Mouse (Mus musculus) heart, postnatal 25 days (tissue): ENCODE results near the gene Fam219a. TPM values are rescaled to one million over a fixed set of nuclear protein-coding genes. Genes with fewer than 3 reads are reported as not detected.

ENCODE experiments used
- DNase-seq: peaks from one replicate; pipeline ENCODE4 v3.0.0; 2022; ENCODE audit warnings: low spot score
- intact Hi-C: fragments of 180-260 bp; cut with DNase I; formaldehyde crosslinking; loops from one replicate; pipeline ENCODE4 v1.15.1; 2025
- total RNA-seq, 2 experiments: library from RNA; stranded (reverse); gene quantifications; 2 replicates each; pipeline ENCODE4 v1.2.3; 2021

The Fam219a gene
- total RNA-seq = 10 to 100 TPM; 12.5 to 14.3 TPM

GRCm38 (mm10) chr4:41569411-41569885, at the start of gene Fam219a, which contains the start of gene Dnaic1:
Gene Fam219a (minus strand): TSS chr4:41569538.
Gene Dnaic1 (plus strand): TSS chr4:41569775.
- DNase-seq = peak; percentile 99
- intact Hi-C loops = loop anchor here (2.0 kb wide), 1 partner anchor 15 kb away; no protein-coding TSS in a partner anchor

- intact Hi-C loops = loop anchor here (2.0 kb wide), 3 partner anchors 37 to 93 kb away; no protein-coding TSS in a partner anchor
- DNase-seq = no peak
Measured at GRCm38 (mm10) chr4:41615661-41616599, 46.6 kb upstream of the Fam219a start.

- DNase-seq = peak; percentile 39
- intact Hi-C loops = loop anchor here (1.0 to 2.0 kb wide), 5 partner anchors 39 to 146 kb away; no protein-coding TSS in a partner anchor
Measured at GRCm38 (mm10) chr4:41614156-41614555, 44.8 kb upstream of the Fam219a start.

DNA sequence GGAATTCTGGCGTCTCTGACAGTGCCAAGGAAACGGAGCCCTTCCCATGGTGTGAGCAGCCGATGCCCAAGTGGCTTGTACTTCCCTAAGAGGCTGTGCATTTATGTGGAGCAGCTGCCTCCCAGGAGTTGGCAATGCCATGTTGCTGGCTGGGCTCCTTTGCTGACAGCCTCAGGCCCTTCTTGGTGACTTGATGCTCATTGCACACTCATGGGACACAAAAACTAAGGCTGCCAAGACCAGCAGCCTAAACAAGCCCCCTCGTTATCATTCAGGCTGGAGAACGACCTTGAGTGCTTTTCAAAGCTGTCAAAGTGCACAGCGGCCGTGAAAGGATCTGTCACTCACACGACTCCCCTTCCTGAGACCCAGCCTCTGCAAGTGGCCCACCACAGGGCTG, 42.8 kb upstream of the Fam219a start:
- intact Hi-C loops = no loop called here
- no peak for DNase-seq

GRCm38 (mm10) chr4:41610594-41610980, 41.2 kb upstream of the Fam219a start:
- intact Hi-C loops = no loop called here
- no peak for DNase-seq

DNA sequence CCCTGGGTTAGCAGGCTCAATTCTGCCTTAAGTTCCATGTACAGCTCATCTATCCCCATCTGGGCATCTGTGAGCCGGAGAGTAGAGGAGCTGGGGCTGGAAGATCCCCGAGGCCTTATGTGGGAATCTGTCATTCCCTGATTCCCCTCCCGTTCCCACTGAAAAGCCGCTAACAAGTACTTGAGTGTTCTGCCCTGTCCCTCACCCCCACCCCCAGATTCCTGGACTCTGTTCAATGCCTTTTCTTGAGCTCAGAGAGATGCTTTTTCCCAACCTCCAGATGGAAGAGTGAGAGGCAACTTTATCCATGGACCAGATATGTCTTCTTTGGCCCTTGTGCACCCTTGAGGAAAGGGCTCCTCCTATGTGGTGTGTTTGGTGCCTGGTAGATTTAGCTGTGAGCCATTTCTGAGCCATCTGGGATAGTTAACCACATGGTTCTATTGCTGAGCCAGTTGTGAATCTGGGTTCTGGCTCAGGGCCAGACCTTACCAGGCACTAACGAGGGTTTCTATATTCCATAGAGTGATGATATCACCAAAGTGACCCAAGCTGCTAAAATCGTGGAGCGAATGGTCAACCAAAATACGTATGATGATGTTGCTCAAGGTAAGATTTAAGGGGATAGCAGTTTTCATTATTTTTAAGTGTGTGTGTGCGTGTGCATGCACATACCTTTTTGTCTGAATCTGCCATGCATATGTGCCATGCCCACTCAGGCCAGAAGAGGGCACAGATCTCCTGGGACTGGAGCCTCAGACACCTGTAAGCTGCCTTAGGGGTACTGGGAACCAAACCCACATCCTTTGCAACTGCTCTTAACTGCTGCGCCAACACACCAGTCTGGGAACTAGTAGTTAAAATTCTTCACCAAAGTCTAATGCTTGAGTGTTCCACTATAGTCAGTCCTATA, 40.6 kb upstream of the Fam219a start:
- DNase-seq = no peak
- intact Hi-C loops = no loop called here

DNA sequence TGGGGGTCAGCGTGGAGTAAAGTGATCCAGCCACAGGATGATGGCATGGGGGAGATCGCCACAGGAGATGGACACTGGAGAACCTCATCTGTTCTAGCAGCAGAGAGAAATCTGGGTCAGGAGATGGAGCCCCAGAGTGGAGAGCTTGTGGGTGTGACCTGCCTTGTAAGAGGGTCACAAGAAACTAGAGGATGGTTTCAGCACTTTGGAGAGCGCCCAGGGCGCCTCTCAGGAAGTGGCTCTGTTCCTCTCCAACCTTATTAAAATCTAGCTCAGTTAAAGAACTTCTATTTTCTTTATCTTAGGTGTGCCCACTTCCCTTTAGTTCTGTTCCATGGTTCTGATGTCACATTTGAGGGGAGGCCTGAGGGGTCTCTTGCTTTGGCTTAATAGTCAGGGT, 37.4 kb upstream of the Fam219a start:
- DNase-seq = no peak
- intact Hi-C loops = no loop called here

DNA sequence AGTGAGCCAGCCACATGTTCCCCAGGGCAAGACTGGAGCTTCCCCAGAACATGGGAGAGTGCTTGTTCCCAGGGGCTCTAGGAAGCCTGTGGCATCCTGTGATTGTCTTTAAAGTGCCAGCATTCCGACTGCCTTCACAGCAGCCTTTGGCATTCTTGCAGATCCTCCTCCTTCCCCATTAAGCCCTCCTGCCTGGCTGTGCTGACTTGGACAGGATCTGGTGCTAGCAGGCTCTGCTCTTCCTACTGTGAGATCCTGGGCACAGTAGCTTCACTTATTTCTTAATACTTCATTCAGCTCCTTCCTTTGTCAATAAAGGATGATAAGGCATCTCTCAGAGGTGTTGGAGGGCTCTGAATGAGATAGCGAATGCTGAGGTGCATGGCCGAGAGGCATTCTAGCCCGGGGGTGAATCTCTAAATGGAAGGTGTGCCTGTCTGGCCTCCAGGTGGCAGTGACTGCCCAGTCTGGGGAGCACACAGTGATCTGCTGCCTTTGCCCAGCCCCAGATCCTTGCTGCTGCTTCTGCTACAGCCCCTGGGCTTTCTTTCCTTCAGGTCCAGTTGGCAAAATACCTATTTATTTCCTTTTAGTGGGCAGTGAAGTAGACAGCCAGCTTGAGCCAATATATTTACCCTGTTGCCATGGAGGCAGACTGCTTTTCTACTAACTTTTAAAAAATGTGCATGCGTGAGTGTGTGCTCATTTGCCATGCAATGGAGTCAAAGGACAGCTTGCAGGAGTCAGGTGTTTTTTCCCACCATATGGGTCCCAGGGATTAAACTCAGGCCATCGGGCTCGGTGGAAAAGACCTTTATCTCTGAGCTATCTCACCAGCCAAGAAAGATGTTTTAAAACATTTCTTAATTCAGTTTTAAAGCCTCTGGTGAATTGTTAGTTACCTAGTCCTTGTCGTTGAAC, 35.4 kb upstream of the Fam219a start:
- intact Hi-C loops = no loop called here
- no peak for DNase-seq

DNA sequence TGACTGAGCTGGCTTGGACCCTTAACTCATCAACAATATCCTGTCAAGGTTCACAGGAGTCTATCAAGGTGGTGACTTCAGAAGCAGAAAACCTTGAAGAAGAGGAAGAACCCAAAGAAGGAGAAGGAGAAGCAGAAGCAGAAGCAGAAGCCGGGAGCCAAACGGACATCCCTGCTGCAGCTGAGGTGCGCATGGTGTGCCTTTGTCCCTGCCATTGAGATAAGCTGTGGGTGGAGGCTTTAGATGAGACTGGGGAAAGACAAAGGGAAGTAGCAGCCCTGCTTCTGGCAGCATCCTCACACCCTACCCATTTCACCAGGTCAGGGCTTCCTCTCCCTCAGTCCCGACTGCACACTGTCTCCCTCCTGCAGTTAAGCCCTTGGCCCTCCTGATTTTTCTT, 33.5 kb upstream of the Fam219a start:
- DNase-seq = no peak
- intact Hi-C loops = no loop called here

DNA sequence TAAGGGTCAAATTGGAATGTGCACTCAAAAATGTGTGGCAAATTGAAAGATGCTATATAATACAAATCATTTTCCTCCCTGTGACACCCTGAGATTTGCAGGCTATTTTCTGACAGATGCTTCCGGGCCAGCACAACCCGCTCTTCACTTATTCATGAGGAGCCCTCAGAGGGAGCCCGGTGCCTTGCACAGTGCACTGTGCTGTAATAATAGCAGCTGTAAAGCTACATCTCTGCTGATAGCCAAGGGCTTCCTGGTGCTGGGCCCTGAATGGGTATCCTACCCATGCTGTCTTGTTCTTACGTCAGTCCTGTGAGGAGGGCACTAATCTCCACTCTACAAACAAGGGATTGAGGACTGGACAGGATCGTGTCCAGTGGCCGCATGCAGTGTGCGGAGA, 14.0 kb upstream of the Fam219a start:
- no peak for DNase-seq
- intact Hi-C loops = no loop called here

DNA sequence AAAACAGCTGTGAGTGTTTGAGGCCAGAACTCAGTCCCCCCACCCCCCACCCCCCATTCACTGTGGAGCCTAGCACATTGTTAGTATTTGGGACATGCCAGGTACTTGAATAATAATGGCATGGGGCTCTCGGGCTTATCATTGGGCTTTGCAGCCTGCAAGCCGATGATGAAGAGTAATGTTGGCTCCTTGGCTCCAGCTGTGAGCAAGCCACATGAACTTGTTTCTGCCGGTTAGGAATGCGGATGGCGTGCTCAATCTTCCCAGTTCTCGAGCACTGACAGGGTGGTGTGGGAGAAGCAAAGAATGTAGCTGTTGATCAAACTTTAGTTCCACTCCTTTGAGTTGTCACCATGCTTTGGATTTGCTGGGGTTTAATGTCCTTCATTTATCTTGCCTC, 6.6 kb upstream of the Fam219a start:
- intact Hi-C loops = no loop called here
- no peak for DNase-seq

- intact Hi-C loops = no loop called here
- no peak for DNase-seq
Measured at GRCm38 (mm10) chr4:41573492-41573891, 4.2 kb upstream of the Fam219a start.

- intact Hi-C loops = no loop called here
- DNase-seq = no peak
Measured at GRCm38 (mm10) chr4:41571490-41571889, 2.2 kb upstream of the Fam219a start.

- no peak for DNase-seq
- intact Hi-C loops = loop anchor here (2.0 kb wide), 1 partner anchor 14 kb away; no protein-coding TSS in a partner anchor
Measured at GRCm38 (mm10) chr4:41568682-41569410, 492 bp downstream of the Fam219a start.

GRCm38 (mm10) chr4:41568239-41568638, 1.1 kb downstream of the Fam219a start:
- intact Hi-C loops = loop anchor here (2.0 kb wide), 1 partner anchor 13 kb away; no protein-coding TSS in a partner anchor
- DNase-seq = peak; percentile 33

- intact Hi-C loops = no loop called here
- no peak for DNase-seq
Measured at GRCm38 (mm10) chr4:41566123-41566522, 3.2 kb downstream of the Fam219a start.

GRCm38 (mm10) chr4:41563297-41563696, 6.0 kb downstream of the Fam219a start:
- intact Hi-C loops = no loop called here
- DNase-seq = no peak

DNA sequence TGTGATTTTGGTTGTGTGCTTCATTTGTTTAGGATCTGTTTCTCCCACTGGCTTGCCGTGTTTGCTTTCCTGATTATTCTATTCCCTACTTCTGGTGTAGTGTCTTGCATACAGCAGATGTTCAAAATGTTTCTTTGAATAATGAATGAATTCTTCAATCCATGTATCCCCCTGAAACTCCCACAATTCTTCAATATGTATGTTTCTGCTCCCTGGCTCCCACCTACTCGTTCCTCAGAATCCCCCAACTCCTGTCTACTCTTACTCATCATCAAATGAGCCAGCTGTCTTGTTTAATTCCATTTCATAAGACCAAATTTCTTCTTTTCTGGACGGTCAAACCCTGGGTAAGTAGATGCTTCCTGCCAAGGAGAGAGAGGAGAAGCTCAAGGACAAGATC, 12.2 kb downstream of the Fam219a start:
- no peak for DNase-seq
- intact Hi-C loops = no loop called here
